In genomic region chr4:82856986-82857385, GRCm38 (mm10) we compare ENCODE assay signal across 24 mouse cellular contexts. TPM values are rescaled to one million over a fixed set of nuclear protein-coding genes. Genes with fewer than 3 reads are reported as not detected.
"Had no signal": no experiment of that assay in that cellular context is flagged by ENCODE, and none has a peak within 500 bp of the region (broad histone marks: within the 10 kb centered on the region; RNA-seq: fewer than 3 reads in every experiment).

No protein-coding gene starts in this region.

- H3K36me3 ChIP-seq: midbrain, embryonic 15.5 days; neural tube, embryonic 12.5 days; stomach, embryonic 15.5 days had no signal

- H3K4me3 ChIP-seq: lung, embryonic 15.5 days; megakaryocyte, embryonic 14.5 days; midbrain, embryonic 13.5 days; midbrain, embryonic 15.5 days; neural tube, embryonic 12.5 days; stomach, embryonic 15.5 days had no signal

- ATAC-seq: lung, postnatal 0 days; midbrain, embryonic 13.5 days; midbrain, embryonic 15.5 days had no signal

- H3K9me3 ChIP-seq: lung, embryonic 15.5 days; megakaryocyte, embryonic 14.5 days; midbrain, embryonic 13.5 days; midbrain, embryonic 15.5 days; neural tube, embryonic 12.5 days; stomach, embryonic 15.5 days had no signal

- H3K4me2 ChIP-seq: lung, embryonic 15.5 days; midbrain, embryonic 13.5 days; midbrain, embryonic 15.5 days; neural tube, embryonic 12.5 days; stomach, embryonic 15.5 days had no signal

- DNase-seq: lung, adult 2 months; lung, postnatal 14 days; lung, postnatal 36 days; right cerebral cortex, postnatal 14 days; thymus, adult 2 months; thymus, postnatal 25 days; thymus, postnatal 4 days had no signal

- H3K9ac ChIP-seq: lung, embryonic 15.5 days; midbrain, embryonic 13.5 days; midbrain, embryonic 15.5 days; neural tube, embryonic 12.5 days; stomach, embryonic 15.5 days had no signal

- H3K27ac ChIP-seq: lung, embryonic 15.5 days; macrophage; midbrain, embryonic 13.5 days; midbrain, embryonic 15.5 days; neural tube, embryonic 12.5 days; stomach, embryonic 15.5 days; stomach, postnatal 0 days had no signal

- H3K27me3 ChIP-seq: lung, embryonic 15.5 days; megakaryocyte, embryonic 14.5 days; midbrain, embryonic 13.5 days; midbrain, embryonic 15.5 days; neural tube, embryonic 12.5 days; stomach, embryonic 15.5 days had no signal

RNA-seq across cellular contexts. Expression of gene Cer1, which starts 28.0 kb away (rescaled TPM):
- total RNA-seq: megakaryocyte progenitor cell, adult 5-6 weeks; midbrain, postnatal 0 days; monocyte, adult 5-6 weeks; neutrophil, adult 5-6 weeks had no signal
- polyA plus RNA-seq: lung, adult 2 months; lung, postnatal 0 days; macrophage; midbrain, embryonic 15.5 days; midbrain, postnatal 0 days; neural tube, embryonic 14.5 days; spleen, adult 2 months; testis, adult 2 months; thymus, adult 2 months; urinary bladder, adult 2 months had no signal
